Mouse (Mus musculus) c-Kit-positive CD71-positive TER-119-positive erythroid progenitor cells, embryonic 14.5 days (primary cell): ENCODE results near the gene Nedd4.
A peak's percentile ranks its signal among the peaks of the same experiment; 100 is the strongest.

Experiments used
- DNase-seq: peaks from one replicate; pipeline ENCODE4 v3.0.0-alpha.2; 2013; ENCODE audit warnings: low spot score

Nedd4 gene

DNA sequence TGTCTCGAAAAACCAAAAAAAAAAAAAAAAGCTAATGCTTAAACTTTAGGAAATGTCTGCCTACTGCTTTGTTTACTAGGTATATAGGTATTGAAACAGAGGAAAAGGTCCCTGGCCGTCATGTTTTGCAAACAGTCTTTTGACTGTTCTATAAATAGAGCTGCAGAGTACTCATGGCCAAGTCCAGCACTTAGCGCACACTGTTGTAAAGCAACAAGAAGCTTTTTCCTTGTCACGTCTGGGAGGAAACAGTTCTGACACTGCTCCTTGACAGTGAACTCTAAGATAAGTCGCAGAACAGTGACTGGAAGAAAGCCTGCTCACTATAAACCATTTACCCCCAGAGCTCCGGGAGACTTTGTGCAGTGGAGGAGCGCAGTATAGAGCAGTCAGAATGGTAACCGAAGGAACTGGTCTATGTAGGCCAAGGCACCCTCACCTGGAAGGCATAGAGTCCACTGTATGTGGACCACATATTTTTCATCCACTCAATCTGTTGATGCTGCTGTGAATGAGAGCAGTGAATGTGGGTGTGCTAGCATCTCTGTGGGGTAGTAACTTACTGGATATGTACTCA, 19.6 kb downstream of the Nedd4 start:
- DNase-seq: no peak

DNA sequence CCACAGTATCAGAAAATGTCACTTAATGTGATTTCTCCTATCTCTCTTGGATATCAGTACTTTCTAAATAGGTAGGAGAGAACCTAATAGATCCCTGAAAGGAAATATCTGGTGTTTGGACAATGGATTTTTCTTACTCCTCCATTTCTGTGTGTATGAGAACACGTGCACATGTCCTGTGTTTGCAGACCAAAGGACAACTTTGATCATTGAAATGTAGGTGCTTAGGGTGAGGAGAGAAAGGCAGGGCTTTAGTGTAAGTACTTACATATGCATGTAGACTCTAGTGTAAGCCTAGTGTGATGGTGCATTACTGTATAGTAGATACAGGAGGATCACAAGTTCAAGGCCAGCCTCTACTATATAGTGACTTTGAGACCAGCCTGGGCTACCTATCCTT, 21.1 kb downstream of the Nedd4 start:
- DNase-seq: no peak

DNA sequence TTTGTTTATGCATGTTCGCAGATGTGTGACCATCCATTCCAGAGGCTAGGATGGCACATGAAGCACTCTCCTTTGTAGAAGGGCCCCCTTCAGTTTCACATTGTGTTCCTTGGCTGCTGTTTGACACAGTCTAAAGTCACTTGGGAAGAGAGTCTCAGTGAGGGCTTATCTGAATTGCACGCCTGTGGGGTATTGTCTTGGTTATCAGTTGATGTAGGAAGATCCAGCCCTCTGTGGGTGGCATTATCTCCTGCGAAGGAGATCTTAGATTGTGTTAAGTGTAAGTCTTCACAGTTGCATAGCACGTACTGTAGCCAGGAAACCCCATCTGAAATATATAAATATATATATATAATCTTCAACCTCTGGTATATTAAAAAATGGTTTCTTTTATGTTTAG, 23.1 kb downstream of the Nedd4 start:
- DNase-seq: no peak

DNA sequence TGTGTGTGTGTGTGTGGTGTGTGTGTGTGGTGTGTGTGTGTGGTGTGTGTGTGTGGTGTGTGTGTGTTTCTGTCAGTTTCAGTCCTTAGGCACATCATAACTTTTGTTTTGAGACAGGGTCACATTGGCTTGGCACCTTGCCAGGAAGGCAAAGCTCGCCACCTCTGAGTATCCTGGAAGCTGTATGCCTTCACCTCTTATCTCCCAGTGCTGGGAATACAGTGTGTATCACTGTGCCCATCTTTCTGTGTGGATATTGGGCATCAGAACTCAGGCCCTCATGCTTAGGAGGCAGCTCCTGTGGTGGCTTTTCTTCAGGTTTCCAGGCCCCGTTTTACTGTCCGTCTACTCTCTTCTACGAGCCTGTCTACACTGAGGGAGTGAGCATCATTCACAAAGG, 24.4 kb downstream of the Nedd4 start:
- no peak for DNase-seq

DNA sequence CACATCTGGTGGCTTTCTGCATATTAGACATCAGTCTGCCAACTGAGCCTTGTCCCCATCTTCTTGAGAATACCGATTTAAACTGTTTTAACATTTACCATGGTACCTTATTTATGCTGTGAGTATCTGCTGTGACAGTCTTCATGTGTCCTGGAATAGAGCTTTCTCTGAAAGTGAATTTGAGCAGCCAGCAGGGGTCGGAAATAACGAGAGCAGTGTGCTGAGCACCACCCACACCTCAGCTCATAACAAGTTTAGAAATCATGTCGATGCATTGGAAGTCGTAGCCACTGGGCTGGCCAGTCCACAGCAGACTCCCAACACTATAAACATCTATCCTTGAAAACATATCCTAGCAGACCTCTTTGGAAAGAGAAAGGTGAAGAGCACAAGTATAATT, 27.4 kb downstream of the Nedd4 start:
- DNase-seq: no peak

DNA sequence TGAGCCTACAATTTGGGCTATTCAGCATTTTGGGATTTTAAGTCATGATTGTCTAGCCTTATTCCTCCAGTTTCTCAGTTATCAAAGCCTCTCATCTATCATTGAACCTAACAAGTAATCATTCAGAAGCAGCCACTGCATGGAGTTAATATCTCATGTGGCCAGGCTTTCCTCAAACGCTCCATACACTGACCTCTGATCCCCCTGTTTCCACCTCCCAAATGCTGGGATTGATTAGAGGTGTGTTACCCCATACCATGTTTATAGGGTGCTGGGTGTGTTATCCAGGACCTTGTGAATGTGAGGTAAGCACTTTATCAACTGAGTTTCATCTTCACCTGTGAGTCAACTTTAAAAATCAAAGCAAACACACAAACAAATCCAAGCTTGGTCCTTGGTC, 28.7 kb downstream of the Nedd4 start:
- no peak for DNase-seq

DNA sequence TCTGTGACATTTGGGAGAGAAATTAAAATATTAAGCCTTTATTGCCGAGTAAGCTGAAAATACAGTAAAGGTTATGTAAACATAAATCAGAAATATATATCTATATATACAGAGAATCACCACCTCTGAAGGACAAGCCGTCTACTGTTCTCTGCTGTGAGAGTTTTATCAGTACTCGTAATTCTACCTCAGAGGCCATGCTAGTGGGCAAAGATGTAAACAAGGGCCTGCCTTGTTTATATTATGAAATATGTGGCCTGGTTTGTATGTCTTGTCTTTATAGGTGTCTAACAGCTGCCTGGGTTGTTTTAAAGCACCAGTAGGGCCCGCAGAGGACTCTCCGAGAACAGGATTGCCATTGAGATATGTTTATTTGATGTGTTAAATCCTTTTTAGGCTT, 29.8 kb downstream of the Nedd4 start:
- DNase-seq: no peak

DNA sequence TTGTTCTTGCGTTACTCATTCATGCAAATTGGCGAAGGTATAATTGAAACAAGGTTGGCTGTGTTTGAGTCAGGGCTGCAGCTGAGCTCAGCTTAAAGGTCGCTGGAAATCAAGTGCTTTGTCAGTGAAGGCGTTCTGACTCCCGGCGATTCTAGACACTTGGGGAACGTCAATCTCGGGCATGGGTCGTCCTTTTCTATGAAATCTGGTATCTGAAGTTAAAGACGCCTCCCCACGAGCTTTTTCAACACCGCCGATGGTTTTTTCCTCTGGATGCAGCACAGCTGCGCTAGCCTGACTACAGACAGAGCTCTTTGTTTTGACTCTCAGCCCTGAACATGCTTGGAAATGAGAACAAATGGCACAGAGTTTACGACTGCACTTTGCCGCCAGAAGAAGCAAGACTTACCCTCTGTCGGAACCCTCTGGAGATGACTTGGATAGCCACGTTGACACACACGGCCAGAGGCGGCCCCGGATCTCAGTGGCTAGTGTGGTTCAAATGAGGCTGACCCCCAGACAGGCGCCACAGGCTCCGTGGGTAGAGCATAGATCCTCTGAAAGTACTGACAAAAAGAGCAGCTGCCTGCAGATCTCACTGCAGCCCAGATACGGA, 31.0 kb downstream of the Nedd4 start:
- DNase-seq: no peak

DNA sequence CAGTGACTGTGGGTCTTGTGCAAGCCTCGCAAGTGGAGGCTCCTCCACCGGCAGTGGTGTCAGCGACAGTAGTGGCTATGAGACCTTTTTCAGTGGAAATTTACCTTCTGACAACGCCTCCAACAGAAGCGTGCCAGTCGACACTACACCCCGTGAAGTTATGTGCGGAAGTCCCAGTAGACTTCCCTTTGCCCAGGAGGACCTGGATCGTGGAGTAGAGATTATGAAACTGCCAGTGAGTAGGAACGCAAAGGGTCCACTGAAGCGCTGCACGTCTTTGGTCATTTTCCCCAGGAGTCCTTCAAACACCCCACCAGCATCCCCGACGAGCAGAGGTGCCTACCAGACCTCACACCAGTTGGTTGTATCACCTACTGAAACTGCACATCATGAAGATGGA, 31.7 kb downstream of the Nedd4 start:
- no peak for DNase-seq

DNA sequence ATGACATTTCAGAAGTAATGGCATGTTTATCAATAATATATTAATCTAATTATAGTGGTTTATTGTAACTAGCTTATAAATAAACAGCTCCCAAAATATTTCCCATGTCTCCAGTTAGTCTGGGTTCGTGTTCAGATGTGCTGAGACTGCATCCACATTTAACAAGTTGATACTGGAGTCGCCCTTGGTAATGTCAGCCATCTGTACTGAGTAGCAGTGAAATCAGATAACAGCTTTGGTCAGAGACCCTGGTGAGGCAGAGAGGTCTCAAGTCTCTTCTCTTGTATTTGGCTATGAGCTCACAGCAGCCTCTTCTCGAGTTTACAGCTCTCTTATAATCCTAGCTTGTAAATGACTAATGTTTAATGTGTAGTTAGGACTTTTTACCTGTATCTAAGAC, 34.4 kb downstream of the Nedd4 start:
- no peak for DNase-seq

DNA sequence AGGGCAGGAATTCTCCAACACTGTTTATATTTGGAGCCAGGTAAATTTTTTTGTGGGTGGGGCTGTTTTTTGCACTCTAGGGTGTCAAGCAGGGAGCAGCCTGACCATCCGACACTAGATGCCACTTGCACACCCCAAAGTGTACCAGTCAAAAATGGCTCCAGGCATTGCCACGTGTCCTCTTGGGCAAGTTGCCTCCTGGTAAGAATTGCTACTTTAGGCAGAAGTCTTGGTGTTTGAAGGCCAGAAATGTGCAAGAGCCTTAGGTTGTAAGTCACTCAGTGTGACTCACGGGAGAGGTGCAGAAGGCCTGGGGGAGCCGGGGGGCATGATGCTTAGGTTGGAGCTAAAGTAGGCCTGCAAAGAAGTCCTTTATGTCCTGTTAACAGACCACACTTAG, 35.6 kb downstream of the Nedd4 start:
- no peak for DNase-seq

DNA sequence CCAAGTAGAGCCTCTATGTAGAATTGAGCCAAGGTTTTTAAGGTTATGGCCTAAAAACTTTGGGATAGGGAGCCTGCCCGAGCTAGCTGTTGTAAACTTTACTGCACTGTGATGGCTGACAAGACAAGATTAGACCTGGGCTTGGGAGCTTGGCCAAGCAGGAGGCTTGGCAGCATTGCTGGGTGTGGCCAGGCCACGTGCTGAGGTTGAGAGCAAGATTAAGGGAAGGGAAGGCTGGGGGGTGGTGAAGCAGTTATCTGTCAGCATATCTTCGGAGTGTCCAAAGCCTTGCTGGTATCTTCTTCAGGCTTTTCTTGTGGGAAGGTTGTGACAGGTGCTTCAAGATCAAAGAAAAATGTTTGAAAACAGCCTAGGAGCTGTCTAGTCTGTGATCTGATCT, 37.6 kb downstream of the Nedd4 start:
- peak; percentile 59 for DNase-seq

DNA sequence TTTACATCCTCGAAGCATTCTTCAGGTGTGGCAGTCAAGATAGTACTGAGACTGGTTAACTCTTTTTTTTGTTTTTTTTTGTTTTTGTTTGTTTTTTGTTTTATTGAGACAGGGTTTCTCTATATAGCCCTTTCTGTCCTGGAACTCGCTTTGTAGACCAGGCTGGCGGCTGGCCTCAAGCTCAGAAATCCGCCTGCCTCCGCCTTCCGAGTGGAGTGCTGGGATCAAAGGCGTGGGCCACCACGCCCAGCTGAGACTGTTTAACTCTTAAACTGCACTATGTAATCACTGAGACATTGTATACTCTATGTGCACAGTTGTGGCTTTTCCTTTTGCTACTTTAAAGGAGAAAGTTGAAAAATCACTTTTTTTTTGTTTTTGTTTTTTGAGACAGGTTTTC, 39.3 kb downstream of the Nedd4 start:
- DNase-seq: no peak

DNA sequence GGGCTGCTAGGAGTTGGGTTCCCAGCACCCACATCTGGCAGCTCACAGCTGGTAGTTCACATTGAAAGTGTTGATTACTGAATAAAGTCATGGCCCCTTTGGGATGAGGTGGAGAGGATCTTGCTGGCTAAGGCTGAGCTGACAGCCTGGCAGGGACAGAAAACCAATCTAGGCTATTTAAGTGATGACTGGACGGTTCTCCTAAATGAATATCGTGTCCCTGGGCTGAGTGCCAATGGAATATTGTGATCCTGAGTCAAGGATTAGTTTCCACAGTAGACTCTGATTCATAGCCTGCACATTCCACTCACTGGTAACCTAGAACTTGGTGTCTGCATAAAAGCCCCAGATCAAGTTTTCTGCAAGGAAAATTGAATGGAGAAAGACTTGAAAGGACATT, 39.9 kb downstream of the Nedd4 start:
- DNase-seq: no peak

DNA sequence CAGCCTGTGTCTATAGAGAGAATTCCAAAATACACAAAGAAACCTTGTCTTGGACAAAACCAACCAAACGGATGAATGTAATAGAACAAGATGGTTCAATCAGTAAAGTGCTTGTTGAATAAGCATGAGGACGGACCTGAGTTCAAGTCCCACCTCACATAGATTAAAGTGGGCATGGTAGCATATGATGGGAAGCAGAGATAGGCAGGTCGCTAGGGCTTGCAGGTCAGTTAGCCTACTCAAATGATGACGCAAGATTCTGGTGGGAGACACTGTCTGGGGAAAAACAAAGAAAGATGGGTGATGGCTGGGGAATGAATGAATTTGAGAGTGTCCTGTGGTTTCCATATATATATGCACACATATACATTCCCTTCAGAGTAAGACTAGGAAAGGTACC, 41.0 kb downstream of the Nedd4 start:
- DNase-seq: no peak

DNA sequence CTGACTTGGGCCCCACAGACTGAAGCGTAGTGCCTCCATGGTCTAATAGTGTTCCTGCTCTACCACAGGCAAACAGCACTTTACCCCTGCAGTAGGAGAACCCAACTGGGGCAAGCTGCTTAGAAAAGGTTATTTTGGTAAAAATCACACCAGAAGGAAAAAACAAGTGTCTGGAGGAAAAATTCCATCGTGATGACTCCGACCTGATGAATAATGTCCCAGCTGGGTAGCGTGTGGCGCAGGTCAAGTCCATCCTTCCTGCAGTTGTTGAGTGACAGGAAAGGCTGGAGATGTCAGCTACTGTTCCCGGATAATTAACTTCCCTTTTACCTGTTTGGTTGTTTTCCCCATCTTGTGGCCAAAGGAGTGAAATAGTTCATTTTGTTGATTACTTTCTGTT, 41.6 kb downstream of the Nedd4 start:
- DNase-seq: no peak

DNA sequence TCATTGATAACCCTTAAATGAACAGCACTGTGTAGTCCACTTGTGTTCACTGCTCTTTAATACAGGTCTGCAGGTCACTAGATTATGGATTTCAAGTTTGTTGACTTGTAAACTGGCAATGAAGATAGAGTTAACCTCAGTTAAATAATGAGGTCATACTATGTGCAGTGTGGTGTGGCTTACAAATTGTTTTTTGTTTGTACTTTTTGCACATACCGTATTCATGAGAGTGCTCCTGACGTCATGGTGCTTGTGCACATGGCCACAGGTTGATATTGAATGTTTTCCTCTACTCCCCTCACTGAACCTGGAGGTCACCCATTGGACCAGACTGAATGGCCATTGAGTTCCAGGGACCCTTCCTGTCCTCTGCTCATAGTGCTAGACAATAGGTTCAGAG, 43.1 kb downstream of the Nedd4 start:
- DNase-seq: no peak

DNA sequence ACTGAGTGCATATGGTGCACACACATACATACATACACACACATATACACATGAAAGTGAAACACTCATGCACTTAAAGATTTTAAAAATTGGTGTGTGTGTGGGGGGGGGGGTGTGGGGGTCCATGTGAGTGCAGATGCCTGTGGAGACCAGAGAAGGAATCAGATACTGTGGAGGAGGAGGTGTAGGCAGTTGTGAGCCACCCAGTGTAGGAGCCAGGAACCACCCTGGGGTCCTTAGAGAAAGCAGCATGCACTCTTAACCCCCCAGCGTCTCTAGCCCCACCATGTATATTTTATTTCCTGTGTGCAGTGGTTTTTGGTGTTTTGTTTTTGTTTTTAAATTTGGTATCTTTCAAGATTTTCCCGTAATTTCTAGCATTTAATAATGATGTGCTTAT, 45.9 kb downstream of the Nedd4 start:
- no peak for DNase-seq

DNA sequence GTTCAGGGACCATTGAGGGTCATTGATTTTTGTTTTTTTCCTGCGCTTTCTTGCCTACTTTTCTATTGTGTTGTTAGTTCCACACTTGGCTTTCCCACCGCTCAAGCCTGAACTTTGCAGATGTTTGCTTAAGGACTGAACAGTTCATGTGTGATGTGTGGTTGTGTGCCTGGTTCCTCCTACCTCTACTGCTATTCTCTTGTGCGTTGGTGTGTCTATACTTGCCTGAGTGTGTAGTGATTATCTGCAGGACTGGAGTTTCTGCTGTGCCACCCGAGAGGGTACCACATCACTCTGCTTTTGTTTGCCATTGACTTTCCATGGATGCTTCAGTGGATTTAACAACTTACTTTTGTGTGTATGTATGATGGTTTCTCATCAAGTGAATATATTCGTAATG, 46.5 kb downstream of the Nedd4 start:
- no peak for DNase-seq

DNA sequence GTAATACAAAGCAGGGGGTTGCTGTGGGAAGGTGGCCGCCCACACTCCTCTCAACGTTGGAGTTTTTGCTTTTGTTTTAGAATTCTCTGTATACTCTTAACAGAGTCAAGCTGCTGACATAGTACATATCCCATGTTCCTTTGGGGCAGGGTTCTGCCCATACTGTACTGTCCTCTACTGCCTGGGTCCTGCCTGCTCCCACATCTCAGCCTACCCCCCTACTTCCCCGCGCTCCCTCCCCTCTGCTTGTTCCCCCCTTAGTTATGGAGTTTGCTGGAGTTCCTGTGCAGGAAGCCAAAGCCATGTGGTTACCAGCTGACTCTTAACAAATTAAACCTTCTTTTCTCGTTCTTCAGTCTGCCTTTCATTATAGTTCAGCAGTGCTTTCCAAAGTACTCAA, 47.9 kb downstream of the Nedd4 start:
- no peak for DNase-seq

DNA sequence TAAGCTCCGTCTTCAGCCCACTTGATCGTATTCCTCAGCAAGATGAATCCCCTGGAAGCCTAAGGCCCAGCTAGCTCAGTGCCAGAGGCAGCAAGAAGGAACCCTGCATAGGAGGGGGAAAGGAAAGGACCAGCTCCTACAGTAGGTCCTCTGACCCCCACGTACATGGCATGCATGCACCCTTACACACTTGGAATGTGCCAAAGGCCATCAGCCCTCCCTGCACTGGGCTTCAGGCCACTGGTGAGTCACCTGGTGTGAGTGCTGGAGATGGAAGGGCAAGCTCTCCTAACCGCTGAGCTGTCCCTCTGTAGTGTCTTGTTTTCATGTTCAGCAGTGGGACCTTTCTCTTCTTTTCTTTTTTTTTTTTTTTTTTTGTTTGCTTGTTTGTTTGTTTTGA, 52.8 kb downstream of the Nedd4 start:
- DNase-seq: no peak

DNA sequence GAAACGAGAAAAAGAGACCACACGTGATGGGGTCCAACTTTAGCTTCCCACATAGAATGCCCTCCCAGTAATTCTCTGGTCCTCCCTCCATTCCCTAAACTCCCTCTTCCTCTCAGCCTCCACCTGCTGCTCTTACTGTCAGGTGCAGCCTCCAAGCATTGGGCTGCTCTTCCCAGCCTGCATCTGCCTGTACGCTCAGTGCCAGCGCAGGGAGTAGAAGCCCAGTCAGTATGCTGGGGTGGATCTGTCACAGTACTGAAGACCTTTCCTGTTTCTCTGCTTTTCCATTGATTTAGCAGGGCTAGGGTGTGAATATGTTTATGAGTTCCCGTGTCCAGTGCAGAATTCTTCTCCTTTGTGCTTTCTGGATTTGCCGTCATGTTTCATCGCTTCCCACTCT, 54.1 kb downstream of the Nedd4 start:
- no peak for DNase-seq

DNA sequence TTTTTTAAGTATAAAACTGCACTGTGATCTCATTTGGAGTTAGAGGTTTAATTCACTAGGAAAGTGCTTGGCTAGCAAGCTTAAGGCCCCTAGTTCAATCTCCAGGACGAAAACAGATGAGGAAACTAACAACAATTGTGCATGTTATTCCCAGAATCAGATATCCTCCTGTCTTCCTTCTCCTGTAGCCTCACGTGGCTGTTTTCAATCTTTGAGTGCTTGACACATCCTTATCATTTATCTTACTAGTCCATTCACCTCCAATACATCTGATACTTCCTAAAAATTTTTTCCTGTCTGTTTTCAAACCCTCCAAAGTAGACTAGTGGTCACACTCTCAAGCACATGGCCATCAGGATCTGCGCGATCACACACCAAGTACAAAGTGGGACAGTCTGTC, 57.0 kb downstream of the Nedd4 start:
- DNase-seq: no peak

DNA sequence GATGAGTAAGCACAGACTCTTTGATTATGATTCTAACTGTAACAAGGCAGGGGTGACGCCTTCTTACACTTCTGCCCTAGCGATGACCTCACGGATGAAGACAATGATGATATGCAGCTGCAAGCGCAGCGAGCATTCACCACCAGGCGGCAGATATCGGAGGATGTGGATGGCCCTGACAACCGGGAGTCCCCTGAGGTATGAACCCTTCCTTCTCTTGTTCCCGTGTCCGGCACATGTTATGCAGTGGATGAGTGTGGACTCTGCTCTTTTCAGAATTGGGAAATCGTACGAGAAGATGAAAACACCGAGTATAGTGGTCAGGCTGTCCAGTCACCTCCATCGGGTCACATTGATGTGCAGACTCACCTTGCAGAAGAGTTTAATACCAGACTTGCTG, 59.1 kb downstream of the Nedd4 start:
- no peak for DNase-seq

DNA sequence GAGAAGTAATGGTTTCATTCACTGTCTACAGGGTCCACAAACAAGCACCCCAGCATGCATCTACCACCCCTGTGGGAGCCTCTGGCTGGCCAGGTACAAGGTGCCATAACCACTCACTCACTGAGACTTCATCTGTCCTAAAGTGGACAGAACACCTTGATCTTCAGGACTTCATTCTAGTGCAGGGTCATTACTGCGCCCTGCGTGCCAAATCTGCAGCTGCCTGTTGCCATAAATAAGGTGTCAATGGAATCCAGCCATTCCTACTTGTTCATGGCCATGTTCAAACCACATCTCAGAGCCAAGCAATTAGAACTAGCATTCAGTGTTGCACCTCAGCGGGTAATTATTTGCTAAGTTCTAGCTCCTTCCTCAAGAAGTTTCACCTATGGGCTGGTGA, 60.5 kb downstream of the Nedd4 start:
- DNase-seq: no peak
